Mouse (Mus musculus) forebrain, postnatal 0 days (tissue): Measurements from ENCODE around the gene Fgf7. TPM values are rescaled to one million over a fixed set of nuclear protein-coding genes. Genes with fewer than 3 reads are reported as not detected.

ENCODE experiments used
- ATAC-seq: fragments of 200-750 bp; cut with Nextera tagmentation; 2 replicates; pipeline ENCODE4 v1.8.0; 2017; ENCODE audit warnings: mild to moderate bottlenecking, moderate library complexity
- DNase-seq: peaks from one replicate; pipeline ENCODE4 v3.0.0-alpha.2; 2015
- H3K27ac ChIP-seq: fragments of 300-500 bp; sonication (generic); 2 replicates; pipeline ENCODE4 v1.5.1; 2014; ENCODE audit warnings: low read depth, mild to moderate bottlenecking, antibody characterized with exemption, low read length, moderate library complexity, mixed read lengths
- H3K27me3 ChIP-seq: fragments of 300-500 bp; sonication (generic); 2 replicates; pipeline ENCODE4 v1.6.1; 2014; ENCODE audit warnings: mild to moderate bottlenecking, low read length, mixed read lengths; ENCODE audit not compliant: insufficient read depth
- H3K36me3 ChIP-seq: fragments of 300-500 bp; sonication (generic); 2 replicates; pipeline ENCODE4 v1.6.1; 2014; ENCODE audit warnings: mild to moderate bottlenecking, moderate library complexity; ENCODE audit not compliant: insufficient read depth
- H3K4me1 ChIP-seq: fragments of 300-500 bp; sonication (generic); 2 replicates; pipeline ENCODE4 v1.6.1; 2014; ENCODE audit warnings: antibody characterized with exemption; ENCODE audit not compliant: insufficient read depth
- H3K4me2 ChIP-seq: fragments of 300-500 bp; sonication (generic); 2 replicates; pipeline ENCODE4 v1.6.1; 2014; ENCODE audit warnings: low read depth, mild to moderate bottlenecking, moderate library complexity
- H3K4me3 ChIP-seq: fragments of 300-500 bp; sonication (generic); 2 replicates; pipeline ENCODE4 v1.5.1; 2014; ENCODE audit warnings: low read depth, low read length, mixed read lengths
- H3K9ac ChIP-seq: fragments of 300-500 bp; sonication (generic); 2 replicates; pipeline ENCODE4 v1.6.1; 2014; ENCODE audit warnings: mild to moderate bottlenecking
- H3K9me3 ChIP-seq: fragments of 300-500 bp; sonication (generic); 2 replicates; pipeline ENCODE4 v1.6.1; 2016; ENCODE audit warnings: low read length
- CTCF ChIP-seq: sonication (generic); IDR thresholded peaks from 2 replicates; pipeline ENCODE4 v1.5.1; 2016; ENCODE audit warnings: antibody characterized with exemption, control low read depth, low read depth
- WGBS: fragments of 180-500 bp; shearing (Covaris S2); extraction: QIAGEN DNeasy Blood & Tissue Kit; methylation state at CpG from one replicate; pipeline ENCODE4 v1.1.7; 2014; 5-methylcytosine and 5-hydroxymethylcytosine counted together
- polyA plus RNA-seq: library from polyadenylated mRNA; unstranded; fragments of >200 nt; fragmentation: Nextera tagmentation; extraction: Ambion mirVana; gene quantifications from 2 replicates; pipeline ENCODE4 v1.2.1, GENCODE M21; 2015
- total RNA-seq: library from RNA; depleted of rRNA; stranded (reverse); fragments of >200 nt; gene quantifications from 2 replicates; pipeline ENCODE4 v1.2.3, GENCODE M21; 2014

Gene Fgf7
- total and polyA plus RNA-seq, 2 experiments from 2014 or later, result 0.31 to 0.48 TPM

DNA sequence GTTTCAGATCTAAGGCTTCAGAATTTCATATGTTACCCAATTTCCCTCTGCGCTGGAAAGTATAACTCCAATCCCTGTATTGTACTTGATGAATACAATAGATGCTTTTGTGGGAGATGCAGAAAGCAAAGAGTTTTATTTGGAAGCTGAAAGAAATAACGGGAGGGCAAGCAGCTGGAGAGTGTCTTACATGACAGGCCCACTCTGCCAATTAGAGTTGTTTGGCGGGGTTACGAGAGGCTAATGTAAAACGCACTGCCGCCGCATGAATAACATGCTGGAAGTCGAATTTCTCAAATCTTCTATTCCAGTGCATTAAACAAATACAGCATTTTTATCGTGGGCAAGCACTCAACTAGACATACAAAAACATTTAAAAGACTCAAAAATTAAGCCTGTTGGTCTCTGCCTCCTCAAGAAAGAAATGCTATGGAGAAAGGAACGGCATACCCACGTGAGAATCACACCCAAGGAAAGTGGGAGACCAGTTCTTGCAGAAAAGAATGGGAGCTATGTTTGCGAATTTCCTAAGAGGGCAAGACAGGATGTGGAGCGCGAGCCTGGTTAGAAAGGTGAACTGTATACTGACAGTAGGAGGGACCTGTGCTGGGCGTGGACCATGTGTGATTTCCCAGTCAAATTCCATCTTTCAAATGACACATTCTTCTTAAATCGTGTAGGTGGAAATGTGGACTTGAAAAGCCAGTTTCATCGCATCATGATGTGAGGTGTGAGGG lies 26.7 kb downstream of the Fgf7 start:
- H3K4me1 ChIP-seq, result no peaks in the 10 kb centered on the region
- ATAC-seq (peak; percentile 81), DNase-seq (peak; percentile 22)
- H3K27me3 ChIP-seq, result no peaks in the 10 kb centered on the region
- no peak overlapping the region for H3K4me3 ChIP-seq
- H3K4me2 ChIP-seq, result peak overlapping the region; percentile 30; the same call in 1 of the 2 replicates
- no peak overlapping the region for H3K9ac ChIP-seq
- no peak for TF ChIP-seq CTCF
- no peaks in the 10 kb centered on the region for H3K9me3 ChIP-seq
- no peak overlapping the region for H3K27ac ChIP-seq
- WGBS, result 31% methylated on average over 17 of the region's 17 CpGs
- no peaks in the 10 kb centered on the region for H3K36me3 ChIP-seq

DNA sequence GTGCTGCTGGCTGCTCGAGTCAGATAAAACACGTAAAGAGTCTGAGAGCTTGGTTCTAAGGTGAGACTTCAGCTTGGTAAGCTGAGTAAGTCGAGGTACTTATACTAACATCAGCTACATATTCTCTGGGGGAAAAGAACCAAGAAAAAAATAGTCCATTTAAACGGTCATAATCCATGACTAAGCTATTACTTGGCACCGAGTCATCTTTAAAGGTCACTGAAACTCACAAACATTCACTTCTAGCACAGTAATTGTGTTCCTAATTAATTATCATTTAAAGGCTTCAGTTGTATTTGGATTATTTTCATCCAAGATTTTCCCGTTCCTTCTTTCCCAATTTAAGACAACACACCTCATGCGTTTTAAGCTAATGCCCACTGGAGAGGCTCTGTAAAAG lies 28.4 kb downstream of the Fgf7 start:
- ATAC-seq, result no peak
- 77% methylated on average over 7 of the region's 7 CpGs for WGBS
- H3K9ac ChIP-seq, result no peak overlapping the region
- no peak for DNase-seq
- TF ChIP-seq CTCF, result no peak
- H3K9me3 ChIP-seq, result no peaks in the 10 kb centered on the region
- H3K4me2 ChIP-seq, result no peak overlapping the region
- no peaks in the 10 kb centered on the region for H3K4me1 ChIP-seq
- H3K27me3 ChIP-seq, result no peaks in the 10 kb centered on the region
- H3K27ac ChIP-seq, result no peak overlapping the region
- no peak overlapping the region for H3K4me3 ChIP-seq
- no peaks in the 10 kb centered on the region for H3K36me3 ChIP-seq

DNA sequence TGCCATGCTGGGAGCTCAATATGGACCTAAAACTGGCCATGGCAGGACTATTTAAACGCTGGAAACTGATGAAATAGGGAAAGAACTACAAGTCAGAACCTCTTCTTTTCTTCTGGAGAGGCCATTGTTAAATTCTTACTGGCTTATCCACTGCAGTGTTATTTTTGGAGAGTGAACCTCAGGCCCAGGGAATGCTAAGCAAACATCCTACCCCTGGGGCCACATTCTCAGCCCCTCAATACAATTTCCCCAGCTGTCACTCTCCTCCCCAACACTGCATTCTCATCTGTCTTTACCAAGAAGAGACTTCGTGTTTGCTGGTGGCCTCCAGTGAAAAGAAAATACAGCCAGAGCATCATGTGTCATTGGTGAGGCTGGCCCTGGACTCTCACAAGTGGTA lies 30.4 kb downstream of the Fgf7 start:
- no peak for TF ChIP-seq CTCF
- H3K27me3 ChIP-seq, result no peaks in the 10 kb centered on the region
- WGBS, result 65% methylated on average over 2 of the region's 2 CpGs

DNA sequence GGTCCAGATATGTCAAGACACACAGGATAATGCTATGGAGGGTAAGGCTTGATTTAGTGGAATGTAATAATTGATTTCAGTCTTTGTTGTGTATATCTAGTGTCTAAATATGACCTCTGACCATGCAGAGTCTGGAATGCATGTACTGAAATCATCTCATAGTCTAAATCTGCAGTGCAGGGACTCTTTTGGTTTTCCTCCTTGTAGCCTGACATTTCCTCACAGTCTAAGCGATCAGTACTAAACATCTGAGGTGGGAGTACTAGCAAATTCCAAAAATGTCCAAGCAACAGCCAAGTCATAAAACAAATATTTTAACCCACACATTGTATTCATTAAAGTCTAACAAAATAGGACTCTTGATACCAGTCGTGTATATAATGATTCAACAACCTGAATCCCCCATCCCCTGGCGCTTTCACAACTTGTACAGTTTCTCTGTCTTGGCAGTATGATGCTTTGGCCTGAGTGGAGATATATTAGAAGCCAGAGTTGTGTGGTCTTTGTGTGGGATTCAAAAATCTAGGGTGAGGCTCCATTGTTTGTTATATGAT lies 30.9 kb downstream of the Fgf7 start:
- Histone ChIP-seq H3K27me3 (no peaks in the 10 kb centered on the region), H3K27ac (no peak overlapping the region), H3K4me1 (no peaks in the 10 kb centered on the region), H3K9ac (no peak overlapping the region), H3K4me2 (no peak overlapping the region), H3K9me3 (no peaks in the 10 kb centered on the region), H3K4me3 (no peak overlapping the region), H3K36me3 (no peaks in the 10 kb centered on the region)
- 94% methylated on average over 3 of the region's 3 CpGs for WGBS
- DNase-seq (no peak), ATAC-seq (no peak)
- no peak for TF ChIP-seq CTCF

More for the DNA sequence above, 30.4 kb downstream of the Fgf7 start:
- DNase-seq, result no peak
- no peak for ATAC-seq
- Histone ChIP-seq H3K27ac (no peak overlapping the region), H3K4me2 (no peak overlapping the region), H3K9me3 (no peaks in the 10 kb centered on the region), H3K9ac (no peak overlapping the region), H3K4me1 (no peaks in the 10 kb centered on the region), H3K36me3 (no peaks in the 10 kb centered on the region), H3K4me3 (no peak overlapping the region)

DNA sequence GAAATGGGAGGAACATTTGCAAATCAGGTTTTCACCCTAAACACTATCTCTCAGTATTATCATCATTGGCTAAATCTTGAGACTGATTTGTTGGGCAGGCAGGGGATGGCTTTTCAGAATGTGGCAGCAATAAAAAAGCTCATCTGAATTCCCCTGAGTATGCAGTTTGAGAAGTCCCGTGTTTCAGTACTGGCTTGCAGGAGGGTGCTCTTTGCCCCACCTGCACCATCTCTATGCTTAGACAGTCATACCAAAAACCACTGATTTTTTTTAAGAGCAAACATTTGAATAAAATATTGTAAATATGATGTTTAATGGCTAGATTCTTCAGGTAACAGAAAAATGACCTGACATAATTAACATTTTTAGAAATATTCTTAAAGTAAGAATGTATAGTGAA lies 35.3 kb downstream of the Fgf7 start:
- Histone ChIP-seq H3K9ac (no peak overlapping the region), H3K4me1 (no peaks in the 10 kb centered on the region), H3K27me3 (no peaks in the 10 kb centered on the region), H3K4me3 (no peak overlapping the region), H3K36me3 (no peaks in the 10 kb centered on the region), H3K27ac (no peak overlapping the region), H3K4me2 (no peak overlapping the region), H3K9me3 (no peaks in the 10 kb centered on the region)
- 73% methylated on average over 1 of the region's 1 CpGs for WGBS
- DNase-seq (no peak), ATAC-seq (no peak)
- no peak for TF ChIP-seq CTCF

DNA sequence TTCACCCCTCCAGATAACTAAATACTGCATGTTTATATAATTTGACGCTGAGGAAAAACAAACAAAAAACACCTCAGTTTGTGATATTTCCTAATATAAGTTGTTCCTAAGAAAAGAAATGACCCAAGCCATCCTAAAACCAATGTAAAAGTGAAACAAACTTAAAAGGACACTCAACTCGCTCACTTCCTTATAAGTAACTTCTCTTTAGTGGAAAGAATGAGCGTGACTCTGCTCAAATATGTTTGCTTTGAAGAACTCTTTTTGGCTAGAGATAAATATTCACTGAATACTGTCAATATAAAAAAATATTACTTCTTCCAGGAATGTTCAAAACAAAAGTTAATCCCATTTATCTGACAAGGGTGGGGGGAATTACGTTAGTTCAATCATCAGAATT lies 39.3 kb downstream of the Fgf7 start:
- H3K36me3 ChIP-seq, result no peaks in the 10 kb centered on the region
- WGBS, result 92% methylated on average over 4 of the region's 4 CpGs
- no peaks in the 10 kb centered on the region for H3K4me1 ChIP-seq
- H3K27me3 ChIP-seq, result no peaks in the 10 kb centered on the region
- DNase-seq (no peak), ATAC-seq (no peak)
- H3K4me3 ChIP-seq, result no peak overlapping the region
- H3K4me2 ChIP-seq, result no peak overlapping the region
- no peaks in the 10 kb centered on the region for H3K9me3 ChIP-seq
- no peak overlapping the region for H3K27ac ChIP-seq
- H3K9ac ChIP-seq, result no peak overlapping the region
- TF ChIP-seq CTCF, result no peak

DNA sequence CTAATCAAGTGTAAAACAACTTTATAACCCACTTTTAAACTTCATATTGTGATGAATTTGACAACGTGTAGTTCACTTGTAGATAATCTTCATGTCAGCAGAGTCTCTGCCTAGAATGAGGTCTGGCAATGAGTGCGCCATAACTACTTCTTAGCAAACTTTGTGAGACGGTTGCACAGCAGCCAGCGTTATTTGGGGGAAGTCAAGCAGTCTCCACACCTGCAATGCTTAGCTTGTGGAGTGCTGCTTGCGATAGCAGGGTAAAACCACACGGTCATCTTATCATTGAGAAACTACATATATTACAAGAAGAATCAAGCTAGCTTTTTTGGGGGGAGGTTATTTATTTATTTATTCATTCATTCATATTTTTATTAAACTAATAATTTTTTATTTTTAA lies 42.0 kb downstream of the Fgf7 start:
- WGBS, result 95% methylated on average over 6 of the region's 6 CpGs
- Histone ChIP-seq H3K9me3 (no peaks in the 10 kb centered on the region), H3K27ac (no peak overlapping the region), H3K27me3 (no peaks in the 10 kb centered on the region), H3K4me2 (no peak overlapping the region), H3K4me3 (no peak overlapping the region), H3K36me3 (no peaks in the 10 kb centered on the region), H3K4me1 (no peaks in the 10 kb centered on the region), H3K9ac (no peak overlapping the region)
- no peak for TF ChIP-seq CTCF
- no peak for DNase-seq
- no peak for ATAC-seq
